Mouse (Mus musculus): ENCODE results near the gene Gstp1. TPM values are rescaled to one million over a fixed set of nuclear protein-coding genes. Genes with fewer than 3 reads are reported as not detected.

The Gstp1 gene
- polyA plus RNA-seq (2017; shearing (Covaris generic)): 324 TPM

GRCm38 (mm10) chr19:4037788-4038232, at the start of gene Gstp1:
Gene Gstp1 (minus strand): TSS chr19:4037985.

GRCm38 (mm10) chr19:4081394-4081793, 43.6 kb upstream of the Gstp1 start, which contains the start of gene Cabp2:
Gene Cabp2 (plus strand): TSS chr19:4081578.

GRCm38 (mm10) chr19:4059069-4059740, 21.4 kb upstream of the Gstp1 start, which contains the start of gene Gstp3:
Gene Gstp3 (minus strand): TSS chr19:4059569.

DNA sequence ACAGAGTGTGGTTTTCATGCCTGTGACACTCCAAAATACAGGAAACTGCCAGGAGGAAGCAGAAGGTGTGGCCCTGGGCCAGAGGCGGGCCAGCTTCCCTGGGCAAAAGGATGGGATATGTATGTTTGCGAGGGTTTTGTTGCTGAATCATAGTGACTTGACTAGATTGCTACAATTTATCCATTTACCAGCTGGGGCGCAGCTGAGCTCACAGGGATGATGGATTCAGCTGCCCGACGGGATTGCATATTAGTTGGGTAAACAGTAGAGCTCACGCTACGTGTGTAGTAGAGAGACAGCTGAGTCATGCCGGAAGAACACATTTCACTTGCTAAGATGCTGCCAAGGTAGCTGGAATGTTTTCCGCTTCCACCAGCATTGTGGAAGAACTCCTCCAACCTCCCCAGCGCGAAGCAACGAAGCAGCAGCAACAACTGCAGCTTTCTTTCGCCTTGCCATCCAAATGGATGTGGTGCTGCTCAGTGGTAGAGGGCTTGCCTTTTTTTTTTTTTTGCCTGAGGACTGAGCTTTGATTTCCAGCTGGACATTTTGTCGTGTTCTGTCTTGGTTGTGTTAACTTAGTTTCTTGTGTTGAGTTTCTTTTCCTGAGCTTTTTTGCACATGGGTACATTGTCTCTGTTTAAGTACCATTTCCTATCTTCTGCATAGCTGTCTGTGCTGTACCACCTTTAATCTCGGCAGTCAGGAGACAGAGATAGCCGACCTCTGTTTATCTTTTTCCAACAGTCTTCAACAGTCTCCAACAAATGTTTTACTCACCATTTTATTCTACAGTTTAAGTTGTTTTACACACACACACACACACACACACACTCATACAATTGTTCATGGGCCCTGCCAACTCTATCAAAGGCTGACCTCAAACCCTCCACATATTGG, 8.4 kb upstream of the Gstp1 start, which contains the start of gene Gstp2:
TSS of gene Gstp2 (minus strand) at position 58 of the 900 bp plus-strand sequence.

DNA sequence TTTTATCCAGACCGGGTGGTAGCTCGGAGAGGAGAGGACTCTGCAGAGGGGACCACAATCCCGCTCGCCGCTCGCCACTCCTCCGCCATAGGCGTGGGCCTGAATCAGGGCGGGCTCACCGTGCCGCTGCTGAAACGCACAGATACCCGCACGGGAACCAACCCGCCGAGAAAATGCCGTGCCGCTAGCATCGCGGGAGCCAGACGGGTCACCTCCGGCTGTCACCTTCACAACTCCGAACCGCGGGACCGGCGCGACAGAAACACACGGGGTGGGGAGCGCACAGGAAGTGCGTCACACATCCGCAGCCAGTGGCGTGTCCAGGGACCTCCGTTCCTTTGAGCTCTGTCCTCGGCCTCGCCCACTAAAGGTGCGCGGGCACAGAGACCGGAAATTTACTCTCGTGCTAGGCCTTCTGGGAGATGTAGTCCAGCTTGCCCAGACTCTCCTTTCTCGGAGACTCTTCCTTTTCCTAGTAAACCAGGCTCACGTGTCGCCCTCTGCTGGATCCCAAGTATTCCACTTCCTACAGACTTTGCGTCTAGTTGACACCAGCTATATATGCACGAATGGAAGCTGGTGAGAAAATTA, 25.3 kb downstream of the Gstp1 start, which contains the start of gene Ndufv1:
TSS of gene Ndufv1 (minus strand) at position 375 of the 591 bp plus-strand sequence.

DNA sequence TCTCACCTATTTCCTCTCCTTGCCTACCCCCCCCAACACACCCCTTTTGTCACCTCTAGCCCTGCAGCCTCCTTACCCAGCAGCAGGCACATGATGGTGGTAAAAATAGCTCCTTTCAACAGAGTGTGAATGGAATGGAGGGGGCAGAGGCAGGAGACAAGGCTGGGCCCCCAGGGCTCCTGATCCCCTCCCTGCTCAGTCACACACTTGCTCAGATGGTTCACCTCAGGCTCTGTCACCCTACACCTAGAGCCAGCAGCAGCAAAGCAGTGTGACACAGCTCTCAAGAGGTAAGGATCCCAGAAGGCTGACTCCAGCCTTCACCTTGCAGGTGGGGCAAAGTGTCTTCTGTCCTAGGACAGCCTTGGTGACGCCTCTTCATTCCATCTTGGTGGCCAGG, 34.7 kb downstream of the Gstp1 start, which contains the start of gene Doc2g:
TSS of gene Doc2g (plus strand) at position 202 of the 400 bp plus-strand sequence.

GRCm38 (mm10) chr19:4000119-4000900, 37.5 kb downstream of the Gstp1 start, which contains the start of the genes Nudt8 and Gm49405:
Gene Nudt8 (plus strand): TSS chr19:4000580.
Gene Gm49405 (plus strand): TSS chr19:4000626.

GRCm38 (mm10) chr19:3992416-3992815, 45.4 kb downstream of the Gstp1 start, which contains the start of gene Tbx10:
Gene Tbx10 (plus strand): TSS chr19:3992752.

DNA sequence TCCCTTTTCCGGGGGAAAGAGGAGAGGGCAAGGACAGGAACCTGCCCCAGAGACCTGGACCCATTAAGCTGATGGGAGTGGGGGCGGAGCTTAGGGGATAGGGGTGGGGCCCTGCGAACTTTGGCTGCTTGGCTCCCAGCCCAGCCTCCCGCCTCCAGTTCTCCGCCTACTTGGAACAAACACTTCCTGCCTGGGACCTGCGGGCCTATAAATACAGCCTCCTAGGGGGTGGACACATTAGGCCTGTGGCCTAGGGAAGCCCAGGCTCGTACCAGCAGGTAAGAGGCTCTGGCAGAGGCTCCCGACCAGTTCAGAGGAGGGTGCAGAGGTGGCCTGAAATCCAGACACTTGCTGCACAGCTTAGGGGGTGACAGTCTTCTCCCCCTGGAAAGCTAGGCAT, 51.5 kb downstream of the Gstp1 start, which contains the start of gene Acy3:
TSS of gene Acy3 (plus strand) at position 237 of the 400 bp plus-strand sequence.

Other genes with a start within 250 kb of the Gstp1 start
- gene Chka, start 186.2 kb downstream of the Gstp1 start, polyA plus RNA-seq (2017; shearing (Covaris generic)): 56.2 TPM
- 54.4 TPM for gene Tcirg1, start 130.9 kb downstream of the Gstp1 start, polyA plus RNA-seq (2017; shearing (Covaris generic))
- 91.3 TPM for gene Ndufs8, start 125.2 kb downstream of the Gstp1 start, polyA plus RNA-seq (2017; shearing (Covaris generic))
- gene Aldh3b1, start 108.2 kb downstream of the Gstp1 start, polyA plus RNA-seq (2017; shearing (Covaris generic)): not detected
- gene Unc93b1, start 102.8 kb downstream of the Gstp1 start, polyA plus RNA-seq (2017; shearing (Covaris generic)): 7.5 TPM
- not detected for gene Aldh3b3, start 79.3 kb downstream of the Gstp1 start, polyA plus RNA-seq (2017; shearing (Covaris generic))
- not detected for gene Aldh3b2, start 65.7 kb downstream of the Gstp1 start, polyA plus RNA-seq (2017; shearing (Covaris generic))
- not detected for gene Acy3, start 51.4 kb downstream of the Gstp1 start, polyA plus RNA-seq (2017; shearing (Covaris generic))
- not detected for gene Tbx10, start 45.2 kb downstream of the Gstp1 start, polyA plus RNA-seq (2017; shearing (Covaris generic))
- gene Nudt8, start 37.4 kb downstream of the Gstp1 start, polyA plus RNA-seq (2017; shearing (Covaris generic)): 14.6 TPM
- 2.4 TPM for gene Gm49405, start 37.4 kb downstream of the Gstp1 start, polyA plus RNA-seq (2017; shearing (Covaris generic))
- gene Doc2g, start 34.7 kb downstream of the Gstp1 start, polyA plus RNA-seq (2017; shearing (Covaris generic)): 3.3 TPM
- gene Ndufv1, start 25.2 kb downstream of the Gstp1 start, polyA plus RNA-seq (2017; shearing (Covaris generic)): 141 TPM
- 0.68 TPM for gene Gstp2, start 8.0 kb upstream of the Gstp1 start, polyA plus RNA-seq (2017; shearing (Covaris generic))
- 51.2 TPM for gene Gstp3, start 21.6 kb upstream of the Gstp1 start, polyA plus RNA-seq (2017; shearing (Covaris generic))
- not detected for gene Cabp2, start 43.6 kb upstream of the Gstp1 start, polyA plus RNA-seq (2017; shearing (Covaris generic))
- gene Cdk2ap2, start 59.2 kb upstream of the Gstp1 start, polyA plus RNA-seq (2017; shearing (Covaris generic)): 471 TPM
- 270 TPM for gene Pitpnm1, start 62.0 kb upstream of the Gstp1 start, polyA plus RNA-seq (2017; shearing (Covaris generic))
- 197 TPM for gene Aip, start 87.9 kb upstream of the Gstp1 start, polyA plus RNA-seq (2017; shearing (Covaris generic))
- gene Gpr152, start 101.8 kb upstream of the Gstp1 start, polyA plus RNA-seq (2017; shearing (Covaris generic)): 0.11 TPM
- not detected for gene Cabp4, start 106.0 kb upstream of the Gstp1 start, polyA plus RNA-seq (2017; shearing (Covaris generic))
- 183 TPM for gene Coro1b, start 110.6 kb upstream of the Gstp1 start, polyA plus RNA-seq (2017; shearing (Covaris generic))
- 239 TPM for gene Ptprcap, start 115.6 kb upstream of the Gstp1 start, polyA plus RNA-seq (2017; shearing (Covaris generic))
- gene Rps6kb2, start 125.4 kb upstream of the Gstp1 start, polyA plus RNA-seq (2017; shearing (Covaris generic)): 50.3 TPM
- gene Carns1, start 137.5 kb upstream of the Gstp1 start, polyA plus RNA-seq (2017; shearing (Covaris generic)): 45.8 TPM
- gene Tbc1d10c, start 153.3 kb upstream of the Gstp1 start, polyA plus RNA-seq (2017; shearing (Covaris generic)): 455 TPM
- gene Ppp1ca, start 154.1 kb upstream of the Gstp1 start, polyA plus RNA-seq (2017; shearing (Covaris generic)): 718 TPM
- gene Rad9a, start 163.7 kb upstream of the Gstp1 start, polyA plus RNA-seq (2017; shearing (Covaris generic)): 37.1 TPM
- 49.3 TPM for gene Clcf1, start 176.3 kb upstream of the Gstp1 start, polyA plus RNA-seq (2017; shearing (Covaris generic))
- not detected for gene AC109138.7, start 176.4 kb upstream of the Gstp1 start, polyA plus RNA-seq (2017; shearing (Covaris generic))
- 94.9 TPM for gene Pold4, start 193.9 kb upstream of the Gstp1 start, polyA plus RNA-seq (2017; shearing (Covaris generic))
- gene Ssh3, start 231.2 kb upstream of the Gstp1 start, polyA plus RNA-seq (2017; shearing (Covaris generic)): 0.78 TPM
- 9.1 TPM for gene Ankrd13d, start 245.2 kb upstream of the Gstp1 start, polyA plus RNA-seq (2017; shearing (Covaris generic))

Data from naive thymus-derived CD4-positive, alpha-beta T cell, adult 5 months (primary cell).